Mouse (Mus musculus): ENCODE results near the gene Zfp664.

The Zfp664 gene

DNA sequence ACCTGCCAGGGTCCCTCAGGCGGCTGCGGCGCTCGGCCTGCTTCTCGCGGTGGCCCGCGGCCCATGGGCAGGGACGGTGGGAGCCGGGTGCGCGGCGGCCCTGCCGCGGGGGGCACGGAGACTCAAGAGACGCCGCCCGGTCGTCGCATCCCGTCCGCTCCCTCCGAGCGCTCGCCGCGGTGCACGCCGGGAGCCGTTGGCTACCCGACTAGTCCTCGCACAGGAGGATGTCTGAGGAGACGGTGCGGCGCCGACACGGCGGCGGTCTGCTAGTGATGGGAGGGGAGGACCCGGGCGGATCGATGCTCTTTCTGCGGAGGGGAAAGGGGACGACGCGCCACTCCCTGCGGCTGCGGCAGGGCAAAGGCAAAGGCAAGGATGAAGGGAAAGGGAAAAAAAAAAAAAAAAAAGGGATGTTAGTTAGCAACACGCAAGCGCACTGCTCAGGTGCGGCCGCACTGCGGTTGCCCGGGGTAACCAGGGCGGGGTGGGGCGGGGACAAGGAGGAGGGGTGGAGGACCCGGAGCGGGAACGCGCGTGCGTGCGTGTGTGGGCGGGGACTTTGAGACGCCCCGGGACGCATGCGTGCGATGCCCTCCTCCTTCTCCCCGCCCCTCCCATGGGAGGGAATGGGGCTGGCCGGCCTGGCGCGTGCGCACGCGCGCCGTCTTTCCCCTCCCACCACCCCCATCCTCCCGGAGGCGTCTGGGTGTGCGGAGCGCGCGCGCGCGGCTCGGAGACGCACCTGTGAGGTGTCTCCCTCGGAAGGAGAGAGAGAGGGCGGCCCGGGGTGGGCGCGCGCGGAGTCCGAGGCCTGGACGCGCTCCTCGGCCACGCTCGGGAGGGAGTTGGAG lies at the start of gene Zfp664, which contains the start of gene Ccdc92:
TSS of gene Zfp664 (plus strand) at position 679 of the 854 bp plus-strand sequence.
TSS of gene Ccdc92 (minus strand) at position 412 of the 854 bp plus-strand sequence.
- peak; percentile 98 for DNase-seq (ENCODE audit: low spot score)

- DNase-seq (ENCODE audit: low spot score) = no peak
Observed at GRCm38 (mm10) chr5:124814797-124815196, 47.7 kb upstream of the Zfp664 start.

DNA sequence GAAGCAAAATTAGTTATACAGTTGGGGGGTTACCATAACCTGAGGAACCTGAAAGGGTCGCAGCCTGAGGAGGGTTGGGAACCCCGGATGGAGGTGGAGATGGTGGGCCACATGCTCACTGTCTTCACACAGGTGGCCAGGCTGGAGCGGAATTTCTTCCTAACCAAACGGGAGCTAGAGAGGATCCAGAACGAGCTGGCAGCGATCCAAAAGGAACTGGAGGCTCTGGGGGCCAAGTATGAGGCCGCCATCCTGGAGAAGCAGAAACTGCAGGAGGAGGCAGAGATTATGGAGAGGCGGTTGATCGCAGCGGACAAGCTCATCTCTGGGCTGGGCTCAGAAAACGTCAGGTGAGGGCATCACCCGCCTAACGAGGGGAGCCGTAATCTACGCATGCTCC lies 45.4 kb upstream of the Zfp664 start:
- DNase-seq (ENCODE audit: low spot score) = no peak

DNA sequence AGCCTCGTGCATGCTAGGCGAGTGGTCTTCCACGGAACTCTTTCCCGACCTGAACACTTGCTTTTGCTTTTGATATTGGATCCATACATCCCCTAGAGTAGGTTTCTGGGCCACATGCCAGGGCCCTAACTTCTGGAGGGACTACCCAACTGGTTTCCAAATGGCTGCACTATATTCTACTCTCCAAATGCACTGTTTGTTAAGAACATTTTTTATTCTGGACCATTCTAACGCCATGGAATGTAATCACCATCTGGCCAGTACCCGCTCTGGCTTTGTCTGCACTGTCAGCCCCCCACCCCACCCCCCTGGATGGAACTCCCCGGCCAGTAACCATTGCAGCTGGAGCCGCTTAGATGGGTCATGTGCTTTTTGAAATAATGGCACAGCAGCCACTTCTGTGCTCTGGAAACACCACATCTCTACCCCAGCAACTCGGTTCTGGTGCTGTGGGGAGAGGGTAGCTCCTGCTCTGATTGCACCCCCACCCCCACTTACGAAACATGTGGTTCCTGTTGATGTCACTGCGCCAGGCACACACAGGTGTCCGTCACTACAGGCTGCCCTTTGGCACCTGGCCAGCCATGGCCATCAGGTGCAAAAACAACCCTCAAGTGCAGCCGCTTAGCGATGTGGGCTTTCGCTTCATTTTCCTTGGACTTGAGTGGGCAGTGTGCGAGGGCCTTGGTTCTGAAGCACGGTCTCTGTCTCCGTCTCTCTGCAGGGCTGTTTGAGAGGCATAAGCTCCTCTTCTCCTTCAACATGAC lies 40.2 kb upstream of the Zfp664 start:
- no peak for DNase-seq (ENCODE audit: low spot score)

DNA sequence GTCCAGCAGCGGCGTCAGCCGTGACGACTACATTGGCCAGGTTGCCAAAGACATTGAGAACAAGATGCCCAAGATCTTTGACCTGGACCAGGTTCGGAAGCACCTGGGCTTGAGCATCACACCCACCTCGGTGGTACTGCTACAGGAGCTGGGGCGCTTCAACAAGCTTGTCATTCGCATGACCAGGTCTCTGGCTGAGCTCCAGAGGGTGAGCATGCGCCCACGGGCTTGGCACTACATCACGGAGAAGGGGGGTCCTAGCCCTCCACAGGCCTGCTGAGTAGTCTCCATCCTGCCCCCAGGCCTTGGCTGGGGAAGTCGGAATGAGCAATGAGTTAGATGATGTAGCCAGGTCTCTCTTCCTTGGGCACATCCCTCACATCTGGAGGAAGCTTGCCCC lies 32.2 kb upstream of the Zfp664 start:
- no peak for DNase-seq (ENCODE audit: low spot score)

- DNase-seq (ENCODE audit: low spot score) = no peak
Observed at GRCm38 (mm10) chr5:124835218-124835617, 27.3 kb upstream of the Zfp664 start.

DNA sequence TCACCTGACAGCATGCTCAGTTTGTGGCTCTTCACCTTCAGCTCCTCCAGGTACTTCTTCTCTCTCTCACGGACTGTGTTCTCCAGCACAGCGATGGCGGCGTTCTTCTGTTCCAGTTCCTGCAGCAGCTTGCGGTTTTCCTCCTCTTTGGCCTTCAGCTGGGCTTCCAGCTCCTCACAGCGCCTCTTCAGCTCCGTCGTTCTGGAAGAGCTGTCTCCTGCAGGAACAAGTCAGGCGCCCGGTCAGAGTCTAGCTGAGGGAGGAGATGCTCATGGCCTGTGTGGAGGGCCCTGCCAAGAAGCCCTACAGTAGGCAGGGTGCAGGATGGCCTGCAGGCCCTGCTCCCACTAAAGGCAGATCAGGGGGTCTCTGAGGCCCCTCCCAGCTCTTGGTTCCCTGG lies 26.4 kb upstream of the Zfp664 start:
- no peak for DNase-seq (ENCODE audit: low spot score)

DNA sequence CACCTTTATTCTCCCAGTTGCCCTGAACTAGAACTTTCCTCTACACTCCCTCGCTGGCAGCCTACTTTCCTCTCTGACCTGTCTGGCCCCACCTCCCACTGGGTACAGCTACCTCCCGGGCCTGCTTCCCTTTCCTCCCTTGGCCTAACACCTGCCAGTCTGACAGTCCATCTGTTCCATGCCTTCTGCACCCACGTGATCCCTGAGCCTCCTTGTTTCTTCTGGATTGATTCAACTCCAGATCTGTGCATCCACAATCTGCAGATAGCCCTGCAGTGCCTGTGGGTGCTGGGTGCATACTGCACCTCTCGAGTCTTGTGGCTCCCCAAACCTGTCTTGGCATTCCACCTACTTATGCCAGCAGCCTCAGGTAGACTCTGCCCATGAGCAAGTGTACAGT lies 25.9 kb upstream of the Zfp664 start:
- no peak for DNase-seq (ENCODE audit: low spot score)

DNA sequence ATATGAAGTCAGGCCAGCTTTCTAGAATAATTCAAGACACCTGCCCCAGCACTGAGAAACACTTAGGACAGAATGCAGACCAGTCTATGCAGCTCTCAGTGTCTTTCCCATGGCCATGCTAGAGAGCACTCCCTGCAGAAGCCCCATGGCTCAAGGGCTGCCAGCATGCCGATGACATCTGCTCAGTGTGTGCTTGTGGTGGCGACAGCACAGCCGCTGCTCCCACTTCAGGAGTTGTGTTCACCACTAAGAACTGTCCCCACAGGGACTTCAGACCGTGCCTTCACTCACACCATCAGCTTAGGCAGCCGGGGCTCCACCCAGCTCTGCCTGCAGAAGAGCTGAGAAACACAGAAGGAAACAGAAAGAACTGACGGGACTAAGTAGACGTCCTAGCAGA lies 22.3 kb upstream of the Zfp664 start:
- DNase-seq (ENCODE audit: low spot score) = no peak

GRCm38 (mm10) chr5:124840669-124841068 lies 21.8 kb upstream of the Zfp664 start:
- DNase-seq (ENCODE audit: low spot score) = no peak

GRCm38 (mm10) chr5:124843386-124843785 lies 19.1 kb upstream of the Zfp664 start:
- no peak for DNase-seq (ENCODE audit: low spot score)

GRCm38 (mm10) chr5:124844929-124845328 lies 17.6 kb upstream of the Zfp664 start:
- DNase-seq (ENCODE audit: low spot score) = no peak

GRCm38 (mm10) chr5:124847014-124847413 lies 15.5 kb upstream of the Zfp664 start:
- no peak for DNase-seq (ENCODE audit: low spot score)

DNA sequence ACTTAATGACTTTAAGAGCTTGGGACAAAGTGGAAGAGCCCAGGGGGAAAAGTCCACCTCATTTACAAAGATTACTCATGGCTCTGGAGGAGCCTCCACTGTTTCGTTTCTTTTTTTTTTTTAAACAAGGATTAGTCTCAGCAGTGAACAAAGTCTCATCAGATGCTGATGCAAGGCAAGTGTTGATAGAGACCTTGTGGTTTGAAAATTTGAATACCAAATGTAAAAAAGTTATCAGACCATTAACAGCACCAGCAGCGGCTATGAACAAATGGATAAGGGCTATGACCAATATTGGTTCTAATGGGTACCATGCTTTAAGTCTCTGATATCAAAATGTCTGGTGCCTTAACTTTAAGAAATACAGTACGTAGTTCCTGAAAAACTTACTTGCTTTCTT lies 13.5 kb upstream of the Zfp664 start:
- no peak for DNase-seq (ENCODE audit: low spot score)

GRCm38 (mm10) chr5:124851572-124851971 lies 10.9 kb upstream of the Zfp664 start:
- no peak for DNase-seq (ENCODE audit: low spot score)

DNA sequence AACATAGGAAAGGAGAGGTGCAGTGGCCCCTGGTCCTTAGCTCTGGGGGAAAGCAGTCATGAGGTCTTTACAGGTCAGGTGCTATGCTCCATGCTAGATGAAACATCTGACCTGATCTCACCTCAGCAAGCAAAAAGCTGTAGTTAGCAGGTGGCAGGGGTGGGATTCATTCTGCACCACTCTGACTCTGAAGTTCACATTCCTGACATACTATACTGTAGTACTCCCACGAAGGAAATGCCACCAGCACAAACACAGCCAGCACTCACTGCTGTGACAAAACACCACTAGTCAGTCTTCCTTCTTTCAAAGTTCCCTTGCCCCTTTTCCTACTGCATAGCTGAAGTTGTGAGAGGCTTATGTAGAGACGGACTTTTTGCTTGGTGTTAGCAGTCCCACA lies 10.2 kb upstream of the Zfp664 start:
- DNase-seq (ENCODE audit: low spot score) = no peak

GRCm38 (mm10) chr5:124853079-124853478 lies 9.4 kb upstream of the Zfp664 start:
- no peak for DNase-seq (ENCODE audit: low spot score)

DNA sequence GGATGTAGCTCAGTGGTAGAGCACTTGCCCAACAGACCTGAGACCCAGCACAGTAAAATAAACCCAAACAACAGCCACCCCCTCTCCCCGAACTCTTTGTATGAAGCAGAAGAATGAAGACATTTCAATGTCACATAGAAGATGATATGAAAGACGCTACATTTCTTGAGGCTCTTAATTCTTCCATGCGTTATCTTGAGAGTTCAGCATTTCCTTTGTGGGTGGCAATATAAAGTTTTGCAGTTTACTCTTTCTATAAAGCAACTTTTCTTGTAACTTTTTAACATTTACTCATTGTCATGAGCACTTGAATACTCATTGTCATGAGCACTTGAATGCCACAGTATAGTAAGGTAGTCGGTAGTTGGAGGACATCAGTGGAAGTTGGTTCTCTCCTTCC lies 8.3 kb upstream of the Zfp664 start:
- no peak for DNase-seq (ENCODE audit: low spot score)

GRCm38 (mm10) chr5:124860013-124860412 lies 2.5 kb upstream of the Zfp664 start:
- no peak for DNase-seq (ENCODE audit: low spot score)

- DNase-seq (ENCODE audit: low spot score) = peak; percentile 60
Observed at GRCm38 (mm10) chr5:124861463-124861862, 1.0 kb upstream of the Zfp664 start.

- peak; percentile 26 for DNase-seq (ENCODE audit: low spot score)
Observed at GRCm38 (mm10) chr5:124862871-124863741, 615 bp downstream of the Zfp664 start.

DNA sequence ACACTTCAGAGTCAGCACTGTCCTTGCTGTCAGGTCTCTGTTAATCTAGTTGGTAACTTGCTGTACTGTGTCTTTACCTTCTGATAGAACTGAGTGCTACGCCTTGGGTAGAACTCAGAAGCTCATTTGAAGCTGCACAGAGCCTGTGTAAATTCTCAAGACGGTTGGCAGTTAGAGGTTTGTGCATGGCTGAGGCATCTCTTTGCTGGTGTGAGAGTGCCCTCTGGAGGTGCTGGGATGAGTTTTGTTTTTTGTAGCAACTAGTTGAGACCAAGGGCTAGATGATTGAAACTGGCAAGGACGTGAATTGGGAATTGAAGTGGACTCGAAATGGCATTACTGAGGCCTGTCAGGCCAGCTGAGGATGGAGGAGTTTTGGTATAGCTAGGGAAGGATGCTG lies 6.5 kb downstream of the Zfp664 start:
- peak; percentile 65 for DNase-seq (ENCODE audit: low spot score)

Measured in T-cell, adult 2 months (primary cell).